Mouse (Mus musculus): ENCODE data around the gene Gm38394.

- TF ChIP-seq CTCF (IDR thresholded peaks at IDR 0.05; ENCODE audit: control insufficient read depth, insufficient read depth, insufficient replicate concordance, low read depth, low read length), result no peak
- no peak for TF ChIP-seq POLR2A (IDR thresholded peaks at IDR 0.05; ENCODE audit: control insufficient read depth, low read depth, low read length)
Observed at GRCm38 (mm10) chr1:133710895-133711294, 49.8 kb upstream of the Gm38394 start.
